Mouse (Mus musculus): ENCODE data around the gene Mon1b.

Mon1b gene

GRCm38 (mm10) chr8:113674611-113675010 is 39.2 kb downstream of the Mon1b start:
- no peak for DNase-seq

DNA sequence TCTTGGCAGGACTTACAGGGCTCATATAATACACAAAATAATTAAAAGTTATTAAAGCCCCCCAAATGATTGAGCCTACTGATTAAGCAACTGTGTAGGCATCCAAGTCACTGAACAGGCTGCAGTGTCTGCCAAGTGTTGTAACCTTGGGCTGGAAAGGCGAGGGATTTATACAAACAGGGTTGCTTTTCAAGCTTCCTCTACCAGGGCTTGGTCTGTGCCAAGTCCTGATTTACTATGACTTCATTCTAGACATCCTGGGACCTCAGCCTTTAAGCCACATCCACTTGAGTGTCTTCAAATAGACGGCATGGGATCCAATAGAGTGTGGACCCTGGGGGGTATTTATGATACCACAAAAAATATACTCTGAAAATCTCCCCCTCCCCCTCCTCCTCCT is 39.9 kb downstream of the Mon1b start:
- no peak for DNase-seq

DNA sequence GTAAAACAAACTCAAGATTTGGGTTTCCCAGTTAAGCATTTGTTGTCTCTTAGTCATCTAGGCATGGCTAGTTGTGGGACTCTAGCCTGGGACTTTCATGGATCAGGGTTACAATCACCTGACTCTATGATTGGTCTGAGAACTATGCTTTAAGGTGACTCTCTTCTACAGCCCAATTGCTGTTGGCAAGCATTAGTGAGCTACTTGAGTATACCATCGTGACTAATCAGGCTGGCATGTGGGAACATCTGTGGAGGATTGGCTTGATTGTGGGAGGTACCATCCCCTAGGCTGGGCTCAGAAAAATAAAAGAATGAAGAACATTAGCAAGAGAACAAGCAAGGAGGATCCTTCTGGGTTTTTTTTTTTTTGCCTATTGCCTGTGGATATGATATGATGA is 41.4 kb downstream of the Mon1b start:
- no peak for DNase-seq

GRCm38 (mm10) chr8:113679361-113679760 is 44.0 kb downstream of the Mon1b start:
- no peak for DNase-seq

DNA sequence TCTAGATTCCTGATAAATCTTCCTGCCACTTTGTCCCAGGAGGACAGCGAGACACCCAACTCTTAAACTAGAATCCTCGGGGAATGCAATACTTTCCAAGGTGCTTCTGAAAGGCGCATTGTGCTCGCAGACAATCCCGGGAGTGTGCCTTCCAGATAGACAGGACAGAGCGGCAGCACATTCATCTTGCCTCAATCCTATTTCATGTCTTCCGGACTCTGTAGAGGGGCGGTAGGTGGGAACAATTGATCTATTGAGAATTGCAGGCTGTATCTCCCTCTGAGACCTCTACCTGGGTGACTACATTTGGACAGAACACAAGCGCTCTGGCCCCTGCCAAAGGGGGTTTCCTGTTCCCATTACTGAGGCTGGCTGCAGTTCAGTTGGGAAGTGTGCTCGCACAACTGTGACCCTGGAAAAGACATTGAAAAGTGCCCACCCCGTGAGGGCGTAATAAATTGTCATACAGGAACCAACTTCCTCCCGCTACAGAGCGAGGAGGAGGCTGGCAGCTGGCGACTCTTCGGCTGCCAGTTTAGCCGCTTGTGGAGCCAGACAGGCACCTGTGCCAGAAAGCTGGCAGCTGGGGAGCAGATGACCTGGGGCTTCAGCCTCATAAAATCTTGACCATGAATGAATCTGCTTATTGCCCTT is 52.6 kb downstream of the Mon1b start:
- no peak for DNase-seq

GRCm38 (mm10) chr8:113688543-113688915 is 53.1 kb downstream of the Mon1b start:
- no peak for DNase-seq

GRCm38 (mm10) chr8:113691622-113692343 is 56.4 kb downstream of the Mon1b start:
- no peak for DNase-seq

Data from kidney, adult 8-10 months (tissue).